Mouse (Mus musculus) intestine, postnatal 0 days (tissue): ENCODE data around the gene Alox12. TPM values are rescaled to one million over a fixed set of nuclear protein-coding genes. Genes with fewer than 3 reads are reported as not detected.

ENCODE experiments used
- ATAC-seq: fragments of 200-750 bp; cut with Nextera tagmentation; 2 replicates; pipeline ENCODE4 v1.8.0; 2017; ENCODE audit warnings: mild to moderate bottlenecking, moderate TSS enrichment, moderate library complexity
- H3K27ac ChIP-seq: fragments of 300-500 bp; sonication (generic); 2 replicates; pipeline ENCODE4 v1.5.1; 2014; ENCODE audit warnings: mild to moderate bottlenecking, low read depth, low read length, moderate library complexity
- H3K27me3 ChIP-seq: fragments of 300-500 bp; sonication (generic); replicated peaks from 2 replicates; pipeline ENCODE4 v1.6.1; 2014; ENCODE audit warnings: low read length, mixed read lengths; ENCODE audit not compliant: control insufficient read depth, insufficient read depth
- H3K36me3 ChIP-seq: fragments of 300-500 bp; sonication (generic); 2 replicates; pipeline ENCODE4 v1.6.1; 2014; ENCODE audit warnings: mild to moderate bottlenecking, moderate library complexity; ENCODE audit not compliant: control insufficient read depth, insufficient read depth
- H3K4me1 ChIP-seq: fragments of 300-500 bp; sonication (generic); replicated peaks from 2 replicates; pipeline ENCODE4 v1.6.1; 2014; ENCODE audit warnings: antibody characterized with exemption, low read length, mixed read lengths; ENCODE audit not compliant: control insufficient read depth, insufficient read depth
- H3K4me2 ChIP-seq: fragments of 300-500 bp; sonication (generic); replicated peaks from 2 replicates; pipeline ENCODE4 v1.6.1; 2014; ENCODE audit warnings: low read depth, mild to moderate bottlenecking, moderate library complexity
- H3K4me3 ChIP-seq: fragments of 300-500 bp; sonication (generic); 2 replicates; pipeline ENCODE4 v1.5.1; 2014; ENCODE audit warnings: low read depth, low read length
- H3K9ac ChIP-seq: fragments of 300-500 bp; sonication (generic); 2 replicates; pipeline ENCODE4 v1.6.1; 2014; ENCODE audit warnings: mild to moderate bottlenecking, low read depth, low read length
- H3K9me3 ChIP-seq: fragments of 300-500 bp; sonication (generic); 2 replicates; pipeline ENCODE4 v1.6.1; 2016; ENCODE audit warnings: mixed run types; ENCODE audit not compliant: control insufficient read depth
- CTCF ChIP-seq: sonication (generic); IDR thresholded peaks from 2 replicates; pipeline ENCODE4 v1.5.1; 2016; ENCODE audit warnings: low read depth, mild to moderate bottlenecking, control low read depth, antibody characterized with exemption, moderate library complexity
- WGBS: fragments of 180-500 bp; shearing (Covaris S2); extraction: QIAGEN DNeasy Blood & Tissue Kit; methylation state at CpG from one replicate; pipeline ENCODE4 v1.1.7; 2014; 5-methylcytosine and 5-hydroxymethylcytosine counted together
- microRNA counts: library from miRNA; unstranded; fragments of <30 nt; microRNA quantifications from one replicate; lab custom pipeline; 2016
- microRNA-seq: library from miRNA; unstranded; fragments of <30 nt; microRNA quantifications from one replicate; pipeline ENCODE4, GENCODE M21; 2016
- polyA plus RNA-seq: library from polyadenylated mRNA; unstranded; fragments of >200 nt; fragmentation: Nextera tagmentation; extraction: Ambion mirVana; gene quantifications from 2 replicates; pipeline ENCODE4 v1.2.1, GENCODE M21; 2015

Alox12 gene
- polyA plus RNA-seq, 1 experiment from 2014 or later = 0.68 TPM

DNA sequence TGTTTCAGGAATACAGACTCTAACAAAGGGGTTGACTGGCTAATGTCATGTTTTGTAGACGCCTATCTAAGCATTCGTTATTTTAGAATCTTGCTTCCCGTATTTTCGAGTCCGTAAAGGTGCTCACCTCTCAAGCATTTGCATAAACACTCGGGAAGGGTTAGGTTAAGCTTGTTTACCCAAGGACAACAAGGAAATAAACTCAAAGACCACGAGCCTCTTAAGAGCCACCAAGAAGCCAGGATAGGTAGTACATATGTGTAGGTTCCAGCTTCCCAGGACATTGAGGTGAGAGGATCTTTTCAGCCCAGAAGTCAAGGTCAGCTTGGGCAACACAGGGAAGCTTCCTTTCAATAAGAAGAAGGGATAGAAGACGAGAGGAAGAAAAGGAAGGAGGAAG, 56.0 kb downstream of the Alox12 start:
- ATAC-seq = no peak
- H3K4me3 ChIP-seq = no peak overlapping the region
- TF ChIP-seq CTCF = no peak
- no peak overlapping the region for H3K9ac ChIP-seq
- H3K4me2 ChIP-seq = no peak overlapping the region
- H3K36me3 ChIP-seq = no peaks in the 10 kb centered on the region
- H3K9me3 ChIP-seq = no peaks in the 10 kb centered on the region
- H3K27ac ChIP-seq = no peak overlapping the region
- no peaks in the 10 kb centered on the region for H3K27me3 ChIP-seq
- WGBS = 70% methylated on average over 8 of the region's 8 CpGs
- H3K4me1 ChIP-seq = no peaks in the 10 kb centered on the region

DNA sequence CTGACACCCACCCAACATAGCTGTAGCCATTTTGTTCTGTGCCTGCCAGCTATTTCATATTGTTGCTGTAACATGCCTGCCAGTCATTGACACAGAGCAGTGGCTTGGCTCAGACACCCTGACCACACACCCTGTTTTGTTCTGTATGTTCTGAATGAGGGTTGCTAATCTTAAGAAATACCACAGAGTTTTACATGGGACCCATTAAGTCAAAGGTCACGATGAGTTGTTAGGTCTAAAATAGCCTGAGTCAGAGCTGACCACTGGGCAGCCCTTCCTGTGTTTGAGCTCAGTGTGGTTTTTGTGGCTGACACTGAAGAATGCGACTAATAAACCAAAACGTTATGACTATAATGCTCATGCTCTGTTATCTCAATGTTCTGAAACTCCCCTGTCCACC, 56.8 kb downstream of the Alox12 start:
- WGBS = 72% methylated on average over 3 of the region's 3 CpGs
- TF ChIP-seq CTCF = no peak
- no peak overlapping the region for H3K4me2 ChIP-seq

DNA sequence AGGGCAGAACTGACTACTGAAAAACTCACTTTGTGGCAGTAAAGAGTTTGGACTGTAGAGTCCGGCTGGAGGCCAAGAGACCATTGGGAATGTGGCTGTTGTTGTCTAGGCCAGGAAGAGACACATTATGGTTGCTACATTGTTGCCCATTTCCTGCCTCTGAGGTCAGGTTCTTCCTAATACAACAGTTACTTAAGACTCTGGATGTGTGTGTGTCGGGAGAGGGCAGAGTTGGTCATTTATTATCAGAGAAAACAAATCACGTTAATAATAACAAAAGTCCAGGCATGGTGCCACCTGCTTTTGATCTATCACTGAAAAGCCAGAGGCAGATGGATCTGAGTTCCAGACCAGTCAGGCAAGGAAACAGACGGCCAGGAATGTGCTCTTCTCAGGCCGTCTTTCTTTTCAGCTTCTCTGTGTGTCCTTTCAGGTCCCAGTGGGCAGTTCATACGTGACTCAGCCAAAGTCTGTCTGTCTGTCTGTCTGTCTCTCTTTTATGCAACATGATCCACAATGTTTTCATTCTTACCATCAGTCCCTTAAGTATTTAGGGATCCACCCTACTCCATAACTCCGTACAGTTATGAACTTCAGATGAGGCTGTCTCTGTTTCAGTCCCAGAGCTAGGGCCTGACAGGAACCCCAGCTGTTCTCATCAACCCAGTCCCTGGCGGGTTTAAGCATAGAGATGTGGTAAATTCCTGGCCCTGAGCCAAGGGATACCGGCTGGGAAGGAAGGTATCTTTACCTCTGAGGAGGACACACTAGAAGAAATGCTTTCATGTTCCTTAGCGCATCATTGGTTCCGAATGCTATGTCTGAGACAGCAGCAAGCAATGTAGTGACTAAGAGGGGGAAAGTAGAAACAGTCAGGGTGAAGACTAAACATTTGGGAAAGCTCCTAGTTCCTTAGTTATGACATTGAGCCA, 61.5 kb downstream of the Alox12 start:
- 46% methylated on average over 11 of the region's 11 CpGs for WGBS
- Histone ChIP-seq H3K9me3 (no peaks in the 10 kb centered on the region), H3K4me2 (no peak overlapping the region), H3K27ac (no peak overlapping the region), H3K36me3 (no peaks in the 10 kb centered on the region), H3K4me3 (no peak overlapping the region), H3K4me1 (no peaks in the 10 kb centered on the region), H3K27me3 (no peaks in the 10 kb centered on the region), H3K9ac (no peak overlapping the region)
- no peak for TF ChIP-seq CTCF
- no peak for ATAC-seq

More for the DNA sequence above, 56.8 kb downstream of the Alox12 start:
- H3K9ac ChIP-seq = no peak overlapping the region
- H3K4me1 ChIP-seq = no peaks in the 10 kb centered on the region
- ATAC-seq = no peak
- H3K36me3 ChIP-seq = no peaks in the 10 kb centered on the region
- H3K27ac ChIP-seq = no peak overlapping the region
- no peaks in the 10 kb centered on the region for H3K9me3 ChIP-seq
- H3K4me3 ChIP-seq = no peak overlapping the region
- no peaks in the 10 kb centered on the region for H3K27me3 ChIP-seq

DNA sequence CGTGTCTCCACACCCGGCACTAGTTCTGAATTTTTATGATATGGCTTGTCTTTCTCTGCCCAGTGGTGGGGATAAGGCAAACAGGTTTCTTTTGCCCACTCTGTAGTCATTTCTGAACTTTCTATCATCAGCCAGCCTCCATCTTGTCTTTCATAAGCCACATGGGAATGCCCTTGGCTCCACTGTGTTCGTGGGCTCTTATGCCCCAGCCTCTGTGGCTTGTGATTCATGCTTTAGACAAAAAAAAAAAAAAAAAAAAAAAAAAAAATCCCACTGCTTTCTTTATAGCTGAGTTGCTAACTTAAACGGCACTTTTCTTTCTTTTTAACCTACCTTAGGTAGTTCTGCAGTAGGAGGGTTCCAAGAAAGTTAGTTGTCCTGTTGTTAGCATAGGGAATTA, 63.0 kb downstream of the Alox12 start:
- no peak for TF ChIP-seq CTCF
- no peak overlapping the region for H3K4me3 ChIP-seq
- no peak overlapping the region for H3K27ac ChIP-seq
- no peak for ATAC-seq
- WGBS = 71% methylated on average over 4 of the region's 4 CpGs
- no peaks in the 10 kb centered on the region for H3K9me3 ChIP-seq
- no peak overlapping the region for H3K9ac ChIP-seq
- no peak overlapping the region for H3K4me2 ChIP-seq
- H3K27me3 ChIP-seq = no peaks in the 10 kb centered on the region
- no peaks in the 10 kb centered on the region for H3K4me1 ChIP-seq
- no peaks in the 10 kb centered on the region for H3K36me3 ChIP-seq

MicroRNAs within 50 kb of the gene (microRNA counts, 519-probe panel; counts per million panel counts)
- 2,090 counts per million, percentile 15 among the panel's probes with 10 or more counts for microRNA mmu-miR-195 (lab: Ali Mortazavi, UCI)
- 2,367 counts per million, percentile 20 among the panel's probes with 10 or more counts for microRNA mmu-miR-497 (lab: Ali Mortazavi, UCI)

Small RNA genes lying within 50 kb of the gene (microRNA-seq; reads per million reads assigned to microRNA genes)
- gene Mir195a = 1,362 reads per million, percentile 79 among the genes with 10 or more reads in this experiment
- not detected for gene Mir497
- not detected for gene Mir497b

Other genes starting within 250 kb of the Alox12 start
- gene Acadvl, start 239.9 kb downstream of the Alox12 start, polyA plus RNA-seq = 203 and 215 TPM in 2 replicates
- 1.4 and 1.8 TPM in 2 replicates for gene Dlg4, start 238.4 kb downstream of the Alox12 start, polyA plus RNA-seq
- not detected in 2 replicates for gene Asgr1, start 201.3 kb downstream of the Alox12 start, polyA plus RNA-seq
- gene Asgr2, start 162.7 kb downstream of the Alox12 start, polyA plus RNA-seq = 0.10 and 0.18 TPM in 2 replicates
- gene Mgl2, start 125.0 kb downstream of the Alox12 start, polyA plus RNA-seq = 0.50 and 0.81 TPM in 2 replicates
- 0.78 and 1.1 TPM in 2 replicates for gene Clec10a, start 99.2 kb downstream of the Alox12 start, polyA plus RNA-seq
- gene Slc16a11, start 42.6 kb downstream of the Alox12 start, polyA plus RNA-seq = 3.6 and 4.5 TPM in 2 replicates
- 9.9 and 11.4 TPM in 2 replicates for gene Slc16a13, start 34.3 kb downstream of the Alox12 start, polyA plus RNA-seq
- 3.6 and 4.4 TPM in 2 replicates for gene Bcl6b, start 25.6 kb downstream of the Alox12 start, polyA plus RNA-seq
- gene 0610010K14Rik, start 17.4 kb downstream of the Alox12 start, polyA plus RNA-seq = 70.3 and 72.7 TPM in 2 replicates
- gene Gm21988, start 15.5 kb downstream of the Alox12 start, polyA plus RNA-seq = 11.2 and 11.3 TPM in 2 replicates
- gene Rnasek, start 15.5 kb downstream of the Alox12 start, polyA plus RNA-seq = 628 and 645 TPM in 2 replicates
- gene Alox12e, start 67.3 kb upstream of the Alox12 start, polyA plus RNA-seq = 0.07 TPM in 1 of 2 replicates, not detected in the other
- 0.12 and 0.33 TPM in 2 replicates for gene Alox15, start 96.7 kb upstream of the Alox12 start, polyA plus RNA-seq
- 9.5 and 9.9 TPM in 2 replicates for gene Pelp1, start 154.7 kb upstream of the Alox12 start, polyA plus RNA-seq
- 7.4 and 7.8 TPM in 2 replicates for gene Arrb2, start 177.3 kb upstream of the Alox12 start, polyA plus RNA-seq
- 30.1 and 30.7 TPM in 2 replicates for gene Med11, start 196.6 kb upstream of the Alox12 start, polyA plus RNA-seq
- gene Zmynd15, start 204.1 kb upstream of the Alox12 start, polyA plus RNA-seq = 1.4 and 1.5 TPM in 2 replicates
- gene Cxcl16, start 204.6 kb upstream of the Alox12 start, polyA plus RNA-seq = 33.8 and 39.3 TPM in 2 replicates
- gene Tm4sf5, start 249.9 kb upstream of the Alox12 start, polyA plus RNA-seq = 398 and 402 TPM in 2 replicates